ENCODE assay signal across 10 mouse cellular contexts in the genomic region with DNA sequence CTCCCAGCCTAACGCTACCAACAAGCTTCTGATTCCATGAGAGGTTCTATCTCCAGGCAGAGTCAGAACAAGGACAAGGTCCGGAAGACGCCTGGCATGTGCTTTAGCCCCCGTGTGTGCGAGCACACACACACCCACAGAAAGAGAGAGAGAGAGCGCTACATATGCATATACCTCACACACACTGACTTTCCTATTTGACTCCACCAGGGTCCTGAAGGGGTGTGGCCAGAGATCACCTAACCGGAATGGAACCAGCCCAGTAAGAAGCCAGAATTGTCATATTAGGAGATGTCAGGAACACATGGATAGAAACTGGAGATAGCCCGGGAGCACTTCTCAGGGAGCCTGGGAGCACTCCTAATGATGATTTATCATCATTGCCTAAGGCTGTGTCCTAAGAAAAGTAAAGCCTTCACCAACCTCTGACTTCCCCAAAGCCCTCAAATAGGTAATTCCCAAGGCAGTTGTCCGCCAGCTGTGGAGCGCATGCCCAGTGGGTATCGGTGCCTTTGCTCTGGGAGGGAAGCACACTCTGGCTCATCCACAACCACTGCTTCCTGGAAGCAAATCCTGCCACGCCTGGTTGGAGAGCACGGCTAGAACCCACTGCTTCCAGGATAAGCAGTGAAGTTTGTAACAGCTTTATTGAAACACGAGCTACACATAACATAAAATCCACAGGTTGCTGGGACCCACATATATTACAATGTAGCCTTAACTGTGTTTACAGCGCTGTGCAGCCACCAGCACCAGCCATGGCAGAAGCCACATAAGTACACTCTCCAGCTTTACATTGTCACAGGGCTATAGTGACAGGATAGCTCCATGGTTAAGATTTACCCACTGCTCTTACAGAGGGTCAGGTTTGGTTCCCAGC. TPM values are rescaled to one million over a fixed set of nuclear protein-coding genes. Genes with fewer than 3 reads are reported as not detected.
DNase-seq lines count a peak whose midpoint lies in the region; ATAC-seq lines count a peak whose summit lies in the region.
"Had no signal": no experiment of that assay in that cellular context is flagged by ENCODE, and none has a peak within 500 bp of the region (broad histone marks: within the 10 kb centered on the region; RNA-seq: fewer than 3 reads in every experiment).

No protein-coding gene starts in this region.

- no peak overlapping the region for H3K4me3 ChIP-seq in hindbrain, embryonic 13.5 days
- no peak overlapping the region for H3K4me3 ChIP-seq in hindbrain, embryonic 14.5 days (replicated peaks; ENCODE audit: low read length)
- H3K4me3 ChIP-seq in neural tube, embryonic 11.5 days (ENCODE audit: low read depth, low read length), result no peak overlapping the region

- 0 out of 2 replicates have a peak overlapping the region, but pooled peaks have one; percentile 3 for H3K27ac ChIP-seq in hindbrain, embryonic 13.5 days
- no peak overlapping the region for H3K27ac ChIP-seq in hindbrain, embryonic 14.5 days
- H3K27ac ChIP-seq in neural tube, embryonic 11.5 days (ENCODE audit: low read depth, low read length), result no peak overlapping the region

- DNase-seq in cerebellum, adult 9-11 months, result peak; percentile 41
- no peak for DNase-seq in cerebellum, adult 11 months
- no peak for DNase-seq in hindbrain, embryonic 14.5 days (ENCODE audit: low spot score)
- peak; percentile 0 for DNase-seq in right cerebral cortex, postnatal 36 days (ENCODE audit: low spot score in 2 of 2)
- no peak for DNase-seq in right cerebral cortex, postnatal 14 days
- DNase-seq in neural tube, embryonic 11.5 days (ENCODE audit: low spot score), result peak; percentile 9

- WGBS in hindbrain, embryonic 13.5 days, result 57% methylated on average over 15 of the region's 15 CpGs
- WGBS in hindbrain, embryonic 14.5 days, result 57% methylated on average over 15 of the region's 15 CpGs
- WGBS in neural tube, embryonic 11.5 days, result 51% methylated on average over 15 of the region's 15 CpGs

- no peaks in the 10 kb centered on the region for H3K36me3 ChIP-seq in hindbrain, embryonic 13.5 days
- H3K36me3 ChIP-seq in hindbrain, embryonic 14.5 days (replicated peaks; ENCODE audit: control insufficient read depth, insufficient read depth), result no peaks in the 10 kb centered on the region
- no peaks in the 10 kb centered on the region for H3K36me3 ChIP-seq in neural tube, embryonic 11.5 days (ENCODE audit: control insufficient read depth, insufficient read depth, low read length)

- peaks cover 10% of the 10 kb centered on the region; the same call in 1 of the 2 replicates for H3K27me3 ChIP-seq in hindbrain, embryonic 13.5 days
- H3K27me3 ChIP-seq in hindbrain, embryonic 14.5 days (ENCODE audit: control insufficient read depth, insufficient read depth, low read length), result 0 out of 2 replicates have a peak, but pooled peaks cover 2% of the 10 kb centered on the region
- peaks cover 11% of the 10 kb centered on the region; the same call in 1 of the 2 replicates for H3K27me3 ChIP-seq in neural tube, embryonic 11.5 days (ENCODE audit: control insufficient read depth, insufficient read depth, low read length)

- no peak overlapping the region for H3K9ac ChIP-seq in hindbrain, embryonic 13.5 days
- no peak overlapping the region for H3K9ac ChIP-seq in hindbrain, embryonic 14.5 days
- no peak overlapping the region for H3K9ac ChIP-seq in neural tube, embryonic 11.5 days (ENCODE audit: low read length)

- no peaks in the 10 kb centered on the region for H3K9me3 ChIP-seq in hindbrain, embryonic 13.5 days
- no peaks in the 10 kb centered on the region for H3K9me3 ChIP-seq in hindbrain, embryonic 14.5 days (ENCODE audit: control insufficient read depth, low read length)
- no peaks in the 10 kb centered on the region for H3K9me3 ChIP-seq in neural tube, embryonic 11.5 days (ENCODE audit: control insufficient read depth, low read length)

- peaks cover 62% of the 10 kb centered on the region for H3K4me1 ChIP-seq in hindbrain, embryonic 13.5 days (replicated peaks)
- peaks cover 46% of the 10 kb centered on the region for H3K4me1 ChIP-seq in hindbrain, embryonic 14.5 days (replicated peaks; ENCODE audit: control insufficient read depth, insufficient read depth, low read length)
- H3K4me1 ChIP-seq in neural tube, embryonic 11.5 days (ENCODE audit: control insufficient read depth, insufficient read depth, low read length), result peaks cover 46% of the 10 kb centered on the region

- no peak for ATAC-seq in hindbrain, embryonic 13.5 days (ENCODE audit: low FRiP score)
- ATAC-seq in hindbrain, embryonic 14.5 days (ENCODE audit: low FRiP score), result no peak
- ATAC-seq in neural tube, embryonic 11.5 days (ENCODE audit: insufficient read depth, low FRiP score, low TSS enrichment), result no peak
- ATAC-seq in monocyte, adult 5-6 weeks (replicated peaks; ENCODE audit: insufficient number of reproducible peaks, low FRiP score, low TSS enrichment, poor library complexity, severe bottlenecking), result no peak
- ATAC-seq: inflammation-experienced regulatory T-cells, adult 6 months had no signal

- H3K4me2 ChIP-seq in hindbrain, embryonic 13.5 days, result no peak overlapping the region
- H3K4me2 ChIP-seq in hindbrain, embryonic 14.5 days (replicated peaks), result no peak overlapping the region
- H3K4me2 ChIP-seq in neural tube, embryonic 11.5 days (ENCODE audit: low read depth), result no peak overlapping the region

RNA-seq across cellular contexts. Expression of a gene that starts 39.7 kb away (rescaled TPM):
- 4,110 and 4,339 TPM in 2 replicates for polyA plus RNA-seq in hindbrain, embryonic 13.5 days (2015; fragmentation: Nextera tagmentation; extraction: Ambion mirVana)
- 4,053 and 4,080 TPM in 2 replicates for polyA plus RNA-seq in hindbrain, embryonic 14.5 days (2014; fragmentation: Nextera tagmentation; extraction: Ambion mirVana)
- 3,675 and 3,804 TPM in 2 replicates for polyA plus RNA-seq in neural tube, embryonic 11.5 days (2014; fragmentation: Nextera tagmentation; extraction: Ambion mirVana)
- 1,753 to 2,142 TPM (median 1,849 TPM) in 3 replicates for total RNA-seq in monocyte, adult 5-6 weeks (2017)

RNA-seq across cellular contexts. Expression of a gene that starts 52.7 kb away (rescaled TPM):
- 1.6 and 2.6 TPM in 2 replicates for polyA plus RNA-seq in hindbrain, embryonic 13.5 days (2015; fragmentation: Nextera tagmentation; extraction: Ambion mirVana)
- 1.6 and 2.2 TPM in 2 replicates for polyA plus RNA-seq in hindbrain, embryonic 14.5 days (2014; fragmentation: Nextera tagmentation; extraction: Ambion mirVana)
- 0.42 and 0.81 TPM in 2 replicates for polyA plus RNA-seq in neural tube, embryonic 11.5 days (2014; fragmentation: Nextera tagmentation; extraction: Ambion mirVana)
- total RNA-seq in monocyte, adult 5-6 weeks (2017), result 0.29 to 0.75 TPM in 2 of 3 replicates, not detected in the other
- total RNA-seq: common myeloid progenitor, adult 5-6 weeks had no signal

Comparison
In these comparisons a context has a peak if more than half of its experiments do, and no peak if none do; other contexts are left out.
1. DNase-seq: peak in cerebellum, adult 9-11 months (single experiment), right cerebral cortex, postnatal 36 days (2 of 2) and neural tube, embryonic 11.5 days (single experiment); none in cerebellum, adult 11 months (single experiment), hindbrain, embryonic 14.5 days (single experiment) and right cerebral cortex, postnatal 14 days (single experiment).